Mouse (Mus musculus): ENCODE results near the gene Gm21985. TPM values are rescaled to one million over a fixed set of nuclear protein-coding genes. Genes with fewer than 3 reads are reported as not detected.

Gene Gm21985
- total RNA-seq, 2 experiments from 2014 or later = 0.22 TPM; not detected in 1

DNA sequence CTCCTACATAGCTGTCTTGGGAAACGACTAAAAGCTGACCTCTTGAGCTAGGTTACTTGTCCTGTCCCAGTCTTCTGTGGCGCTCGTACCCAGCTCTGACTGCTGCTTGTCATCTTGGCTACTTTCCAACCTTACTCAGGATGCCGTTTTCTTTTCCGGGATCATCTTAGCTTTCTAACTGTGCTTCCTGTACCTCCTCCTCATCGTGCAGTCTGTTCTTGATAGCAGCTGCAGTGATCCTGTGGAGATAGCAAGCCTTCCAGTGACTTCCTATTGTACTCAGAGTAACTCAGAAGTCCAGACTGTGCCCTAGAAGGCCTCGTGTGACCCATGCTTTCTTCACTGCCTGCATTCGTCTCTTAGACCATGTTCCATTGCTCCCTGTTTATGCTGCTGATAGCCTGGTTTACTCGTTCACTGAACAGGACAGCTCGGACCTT is 43.1 kb downstream of the Gm21985 start:
- H3K4me3 ChIP-seq = no peak overlapping the region
- H3K27ac ChIP-seq = peak overlapping the region; percentile 74
- TF ChIP-seq CTCF (conservative IDR thresholded peaks at IDR 0.05) = no peak
- peak in 1 of 2 experiments; percentile 20 for DNase-seq (ENCODE audit: low spot score in 2 of 2)

DNA sequence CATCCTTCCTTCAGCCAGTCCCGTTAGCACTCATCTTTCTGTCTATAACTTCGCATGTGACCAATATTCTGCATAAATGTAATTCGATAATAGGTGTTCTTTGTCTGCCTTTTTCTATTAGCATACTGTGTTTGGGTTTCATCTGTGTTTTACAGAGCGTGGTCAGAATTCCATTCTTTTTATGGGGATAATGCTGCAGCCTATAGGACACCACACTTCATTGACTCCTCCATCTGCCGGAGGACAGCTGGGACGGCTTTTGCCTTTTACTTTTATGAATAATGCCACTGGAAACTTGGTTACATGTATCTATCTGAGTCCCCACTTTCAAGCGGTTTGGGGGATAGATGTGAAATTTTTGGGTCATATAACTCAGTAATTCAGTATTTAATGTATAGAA is 49.5 kb downstream of the Gm21985 start:
- no peak overlapping the region for H3K27ac ChIP-seq
- H3K4me3 ChIP-seq = no peak overlapping the region
- no peak for DNase-seq (ENCODE audit: low spot score in 2 of 2)
- TF ChIP-seq CTCF (conservative IDR thresholded peaks at IDR 0.05) = no peak

DNA sequence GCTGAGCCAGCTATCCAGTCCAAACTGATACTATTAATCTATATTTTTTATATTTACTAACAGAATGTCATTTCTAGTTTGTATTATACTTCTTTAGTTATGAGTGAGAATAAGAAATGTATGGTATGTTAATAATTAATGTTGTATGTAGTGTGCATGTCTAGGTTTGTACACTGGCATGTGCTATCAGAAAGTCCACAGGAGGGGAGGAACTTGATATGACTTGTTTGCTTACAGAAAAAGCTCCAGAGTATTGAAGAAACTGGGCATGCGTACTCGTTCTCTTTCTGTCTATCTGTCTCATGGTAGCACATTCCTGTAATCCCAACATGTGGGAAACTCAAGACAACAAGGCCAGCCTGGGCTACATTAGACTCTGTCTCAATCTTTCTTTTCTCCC is 52.1 kb downstream of the Gm21985 start:
- no peak overlapping the region for H3K4me3 ChIP-seq
- no peak for DNase-seq (ENCODE audit: low spot score in 2 of 2)
- TF ChIP-seq CTCF (conservative IDR thresholded peaks at IDR 0.05) = no peak
- H3K27ac ChIP-seq = peak overlapping the region; percentile 8; the same call in 1 of the 2 replicates

DNA sequence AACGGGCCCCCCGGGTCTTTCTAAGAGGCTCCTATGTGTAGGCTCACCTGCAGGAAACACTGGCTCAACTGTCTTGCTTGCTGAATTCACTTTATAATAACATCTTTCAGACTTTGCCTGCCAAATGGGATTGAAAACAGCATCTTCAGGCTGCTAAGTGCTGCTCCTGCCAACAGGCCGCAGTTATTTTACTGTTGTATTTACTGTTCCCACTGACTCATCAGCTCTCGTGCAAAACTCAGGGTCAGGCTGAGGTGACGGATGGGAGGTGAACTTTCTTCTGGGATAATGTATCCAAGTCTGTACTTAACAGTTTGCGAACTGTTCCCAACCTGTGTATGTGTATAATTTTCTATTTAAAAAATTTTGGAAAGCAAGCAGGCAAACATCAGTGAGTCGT is 52.8 kb downstream of the Gm21985 start:
- Histone ChIP-seq H3K27ac (peak overlapping the region; percentile 8; the same call in 1 of the 2 replicates), H3K4me3 (no peak overlapping the region)
- DNase-seq (ENCODE audit: low spot score in 2 of 2) = no peak
- TF ChIP-seq CTCF (conservative IDR thresholded peaks at IDR 0.05) = no peak

DNA sequence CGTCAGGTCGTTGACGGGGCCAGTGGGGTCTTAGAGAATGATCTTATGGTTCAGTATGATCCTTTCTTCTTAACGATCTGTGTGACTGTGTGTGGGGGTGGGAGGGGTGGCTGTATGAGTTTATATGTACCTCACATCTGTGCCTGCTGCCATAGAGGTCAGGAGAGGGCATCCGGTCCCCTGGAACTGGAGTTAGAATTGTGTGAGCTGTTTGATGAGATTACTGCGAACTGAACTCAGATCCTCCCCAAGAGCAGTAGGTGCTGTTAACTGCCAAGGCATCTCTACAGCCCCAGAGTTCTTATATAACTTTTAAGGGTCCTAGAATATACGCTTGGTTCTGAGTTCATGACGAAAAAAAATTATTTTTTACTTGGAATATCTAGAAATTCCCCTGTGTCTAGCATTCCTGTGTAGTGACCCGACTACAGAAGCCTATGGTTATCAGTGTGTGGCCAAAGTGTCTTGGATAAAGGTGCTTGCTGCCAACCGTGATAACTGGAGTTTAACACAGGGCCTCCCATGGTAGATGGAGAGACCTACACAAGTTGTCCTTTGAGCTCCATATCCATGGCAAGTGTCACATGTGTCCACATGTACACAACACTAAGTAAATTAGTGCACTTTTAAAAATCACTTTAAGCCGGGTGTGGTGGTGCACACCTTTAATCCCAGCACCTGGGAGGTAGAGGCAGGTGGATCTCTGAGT is 62.1 kb downstream of the Gm21985 start:
- H3K27ac ChIP-seq = no peak overlapping the region
- no peak for DNase-seq (ENCODE audit: low spot score in 2 of 2)
- no peak for TF ChIP-seq CTCF (conservative IDR thresholded peaks at IDR 0.05)
- H3K4me3 ChIP-seq = no peak overlapping the region

DNA sequence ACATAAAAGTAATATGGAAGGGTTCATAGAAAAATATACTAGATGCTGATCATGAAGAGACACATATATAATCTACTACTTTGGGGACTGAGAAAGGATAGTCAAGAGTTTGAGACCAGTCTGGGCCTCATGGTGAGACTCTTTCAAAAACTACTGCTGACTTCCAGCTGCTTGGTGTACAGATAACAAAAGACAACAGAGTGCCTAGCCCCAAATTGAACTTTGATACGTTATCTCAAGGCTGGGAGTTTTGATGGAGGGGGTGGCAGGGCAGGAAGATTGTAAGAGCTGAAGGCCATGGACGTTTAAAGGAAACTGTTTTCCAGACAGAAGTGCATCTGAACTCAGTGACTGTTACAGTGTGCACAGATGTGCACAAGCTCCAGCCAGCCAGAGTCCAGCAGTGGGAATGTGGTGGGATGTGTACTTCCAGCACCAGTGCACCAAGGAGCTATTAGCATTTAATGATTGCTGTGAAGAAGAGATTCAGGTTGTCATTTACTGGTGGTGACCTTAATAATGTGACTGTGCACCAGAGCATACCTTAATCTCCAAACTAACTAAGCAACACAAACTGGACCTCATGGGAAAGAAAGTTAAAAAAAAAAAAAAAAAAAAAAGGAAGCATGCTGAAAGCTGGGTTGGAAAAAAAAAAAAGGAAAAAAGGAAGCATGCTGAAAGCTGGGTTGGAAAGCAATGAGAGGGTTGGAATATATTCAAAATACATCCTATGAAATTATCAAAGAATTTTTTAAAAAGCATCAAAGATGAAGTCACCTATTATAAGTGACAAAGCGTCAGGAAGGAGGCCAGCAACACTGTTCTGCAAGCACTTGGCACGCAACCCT is 66.2 kb downstream of the Gm21985 start:
- DNase-seq (ENCODE audit: low spot score in 2 of 2) = no peak
- no peak overlapping the region for H3K4me3 ChIP-seq
- TF ChIP-seq CTCF (conservative IDR thresholded peaks at IDR 0.05) = no peak
- no peak overlapping the region for H3K27ac ChIP-seq

DNA sequence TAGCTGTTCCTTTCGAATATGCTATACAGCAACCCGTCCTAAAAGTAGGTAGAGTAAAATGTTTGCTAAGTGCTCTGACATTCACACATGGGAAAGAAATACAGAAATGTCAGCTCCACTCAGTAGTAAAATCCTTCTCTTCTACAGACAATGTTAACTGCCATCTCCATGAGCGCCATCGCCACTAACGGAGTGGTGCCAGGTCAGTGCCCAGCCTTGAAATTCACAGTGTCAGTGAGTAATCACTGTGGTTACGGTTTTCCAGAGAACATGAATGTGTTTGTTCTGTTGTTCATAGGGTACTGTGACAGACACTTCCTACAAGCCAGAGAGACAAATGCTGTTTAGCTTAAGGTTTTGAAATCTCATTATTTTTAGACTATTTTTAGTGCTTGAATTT is 71.1 kb downstream of the Gm21985 start:
- no peak for DNase-seq (ENCODE audit: low spot score in 2 of 2)
- Histone ChIP-seq H3K4me3 (no peak overlapping the region), H3K27ac (no peak overlapping the region)
- TF ChIP-seq CTCF (conservative IDR thresholded peaks at IDR 0.05) = no peak

DNA sequence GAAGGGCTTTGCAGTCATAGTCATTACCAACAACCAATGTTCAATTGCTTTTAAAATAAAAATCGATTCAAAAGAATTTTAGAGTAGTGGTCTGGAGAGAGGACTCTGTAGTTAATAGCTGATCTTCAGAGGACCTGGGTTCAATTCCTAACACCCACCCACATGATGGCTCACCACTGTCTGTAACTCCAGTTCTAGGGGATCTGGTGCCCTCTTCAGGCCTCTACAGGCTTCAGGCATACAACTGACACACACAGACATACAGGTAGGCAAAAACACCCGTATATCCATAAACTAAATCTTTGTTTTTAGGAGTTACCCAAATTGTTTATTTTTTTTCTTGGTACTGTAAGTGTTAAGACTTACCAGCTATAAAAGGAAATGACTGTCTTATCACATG is 73.6 kb downstream of the Gm21985 start:
- Histone ChIP-seq H3K27ac (no peak overlapping the region), H3K4me3 (no peak overlapping the region)
- DNase-seq (ENCODE audit: low spot score in 2 of 2) = no peak
- TF ChIP-seq CTCF (conservative IDR thresholded peaks at IDR 0.05) = peak; percentile 73

DNA sequence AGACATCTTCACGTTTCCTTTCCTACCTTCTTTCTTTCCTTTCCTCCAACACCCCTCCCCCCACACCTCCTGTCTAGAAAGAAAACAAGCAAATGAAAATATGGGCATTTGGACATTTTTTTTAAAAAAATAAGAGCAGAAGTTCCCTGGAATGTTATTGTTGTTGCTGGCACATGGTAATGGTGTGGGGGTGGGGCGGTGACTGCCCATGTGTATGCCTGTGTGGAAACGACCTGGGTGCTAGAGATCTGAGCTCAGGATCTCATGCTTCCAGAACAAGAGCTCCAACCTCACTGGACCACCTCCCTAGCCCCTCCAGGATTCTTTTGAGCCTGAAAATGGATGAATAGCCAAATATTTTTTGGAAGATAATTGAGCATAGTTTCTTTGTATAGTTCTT is 75.0 kb downstream of the Gm21985 start:
- no peak for TF ChIP-seq CTCF (conservative IDR thresholded peaks at IDR 0.05)
- H3K4me3 ChIP-seq = no peak overlapping the region
- no peak for DNase-seq (ENCODE audit: low spot score in 2 of 2)
- H3K27ac ChIP-seq = no peak overlapping the region

DNA sequence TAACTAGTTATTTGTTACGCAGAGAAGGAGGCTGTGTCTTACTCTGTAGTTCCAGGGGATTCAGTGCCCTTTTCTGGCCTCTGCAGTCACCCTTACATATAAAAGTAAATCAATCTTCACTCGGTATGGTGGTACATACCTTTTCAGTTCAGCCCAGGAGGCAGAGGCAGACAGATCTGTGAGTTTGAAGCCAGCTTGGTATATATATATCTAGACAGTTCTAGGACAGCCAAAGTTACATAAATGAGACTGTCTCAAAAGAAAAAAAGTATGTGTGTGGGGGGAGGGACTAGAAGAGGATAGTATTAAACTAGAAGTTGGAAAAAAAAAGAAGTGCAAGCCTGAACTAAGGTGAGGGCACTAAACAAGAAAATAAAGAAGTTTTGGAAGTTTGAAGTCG is 82.1 kb downstream of the Gm21985 start:
- DNase-seq (ENCODE audit: low spot score in 2 of 2) = no peak
- no peak overlapping the region for H3K4me3 ChIP-seq
- no peak overlapping the region for H3K27ac ChIP-seq
- no peak for TF ChIP-seq CTCF (conservative IDR thresholded peaks at IDR 0.05)

DNA sequence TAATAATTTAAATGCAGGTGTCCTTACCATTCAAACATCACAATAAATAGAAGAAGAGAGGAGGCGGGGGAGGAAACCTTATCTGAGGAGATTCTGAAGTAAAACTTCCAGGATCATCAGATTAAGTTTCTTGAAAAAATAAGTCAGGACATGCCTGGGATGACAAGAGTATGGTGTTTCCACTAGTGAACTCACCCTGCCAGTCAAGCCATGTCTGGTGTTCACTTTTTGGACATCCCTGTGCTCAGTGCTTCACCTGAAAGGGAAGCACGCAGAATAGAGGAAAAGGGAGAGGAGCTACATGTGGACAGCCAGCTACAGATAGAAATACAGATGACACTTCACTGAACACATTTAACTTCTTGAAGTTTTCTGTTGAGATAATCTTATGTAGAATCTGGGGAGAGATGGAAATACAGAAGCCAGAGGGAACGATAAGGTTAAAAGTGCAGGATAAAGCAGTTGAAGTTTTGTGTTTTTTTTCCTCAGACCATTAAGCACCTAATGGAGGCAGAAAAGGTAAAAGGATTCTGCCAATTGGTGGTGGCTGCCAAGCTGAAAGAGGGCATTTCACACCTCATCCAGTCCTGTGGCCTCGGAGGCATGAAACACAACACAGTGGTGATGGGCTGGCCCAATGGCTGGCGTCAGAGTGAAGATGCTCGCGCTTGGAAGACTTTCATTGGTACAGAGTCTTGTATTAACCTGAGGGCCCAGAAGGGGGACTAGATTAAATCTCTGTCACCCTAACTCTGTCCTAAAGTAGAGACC is 87.8 kb downstream of the Gm21985 start:
- DNase-seq (ENCODE audit: low spot score in 2 of 2) = no peak
- Histone ChIP-seq H3K27ac (no peak overlapping the region), H3K4me3 (no peak overlapping the region)
- no peak for TF ChIP-seq CTCF (conservative IDR thresholded peaks at IDR 0.05)

DNA sequence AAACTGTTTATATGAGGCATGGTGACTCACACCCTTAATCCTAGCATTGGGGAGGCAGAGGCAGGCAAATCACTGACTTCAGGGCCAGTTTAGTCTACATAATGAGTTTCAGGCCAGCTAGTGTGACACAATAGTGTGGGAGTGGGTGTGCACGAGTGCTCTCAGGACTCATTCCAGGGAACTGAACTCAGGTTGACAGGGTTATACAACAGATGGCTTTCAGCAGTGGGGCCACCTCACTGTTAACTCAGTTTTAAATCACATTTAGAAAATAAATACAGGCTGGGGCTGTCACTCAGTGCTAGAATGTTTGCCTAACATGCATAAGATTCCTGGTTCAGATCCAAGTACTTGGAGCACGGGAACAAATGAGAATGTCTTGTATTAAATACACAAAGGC is 93.5 kb downstream of the Gm21985 start:
- TF ChIP-seq CTCF (conservative IDR thresholded peaks at IDR 0.05) = no peak
- no peak overlapping the region; the same call in 1 of the 2 replicates for H3K27ac ChIP-seq
- DNase-seq (ENCODE audit: low spot score in 2 of 2) = peak in 1 of 2 experiments; percentile 18
- H3K4me3 ChIP-seq = no peak overlapping the region
